Mouse (Mus musculus): ENCODE data around the gene Slc27a4. TPM values are rescaled to one million over a fixed set of nuclear protein-coding genes. Genes with fewer than 3 reads are reported as not detected.

The Slc27a4 gene
- total and polyA plus RNA-seq, 3 experiments = 4.2 to 6.7 (median 5.5) TPM

GRCm38 (mm10) chr2:29844115-29844514, 41.7 kb downstream of the Slc27a4 start:
- TF ChIP-seq POLR2AphosphoS5 (IDR thresholded peaks at IDR 0.05; ENCODE audit: insufficient replicate concordance, low read depth, low read length) (no peak), GATA1 (IDR thresholded peaks at IDR 0.05; ENCODE audit: borderline replicate concordance, low read length) (no peak), GATA2 (IDR thresholded peaks at IDR 0.05; ENCODE audit: borderline replicate concordance, low read depth, low read length) (no peak), TAL1 (conservative IDR thresholded peaks at IDR 0.05; ENCODE audit: low read depth, low read length) (no peak), CTCF (IDR thresholded peaks at IDR 0.05; ENCODE audit: low read depth, low read length) (no peak)
- H3K36me3 ChIP-seq (replicated peaks) = peaks cover 96% of the 10 kb centered on the region

DNA sequence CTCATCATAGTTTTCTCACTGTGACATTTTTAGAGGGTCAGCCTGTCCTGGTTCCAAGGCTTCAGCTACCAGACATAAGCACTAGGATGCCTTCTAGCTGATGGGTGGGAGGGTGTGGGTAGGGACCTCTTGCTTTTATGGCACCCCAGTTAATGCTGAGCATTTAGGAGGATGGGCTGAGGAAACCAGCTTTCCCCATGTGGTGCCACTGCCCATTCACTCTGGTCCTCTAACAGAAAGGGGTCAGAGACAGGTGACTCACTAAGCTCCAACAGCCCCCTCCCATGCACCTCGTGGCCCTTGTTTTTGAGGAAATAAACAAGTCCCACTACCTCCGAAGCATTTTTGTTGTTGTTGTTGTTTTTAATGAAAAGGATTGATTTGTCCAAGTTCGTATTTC, 42.2 kb downstream of the Slc27a4 start:
- H3K27me3 ChIP-seq (ENCODE audit: insufficient read depth, low read length) = no peaks in the 10 kb centered on the region
- H3K36me3 ChIP-seq (replicated peaks) = peaks cover 92% of the 10 kb centered on the region
- peaks cover 2% of the 10 kb centered on the region; the same call in 1 of the 2 replicates for H3K9me3 ChIP-seq (replicated peaks)
- no peak overlapping the region for H3K4me3 ChIP-seq (ENCODE audit: low read depth, low read length)
- peaks cover 2% of the 10 kb centered on the region for H3K4me1 ChIP-seq (ENCODE audit: insufficient read depth, low read depth, low read length)
- TF ChIP-seq GATA1 (IDR thresholded peaks at IDR 0.05; ENCODE audit: borderline replicate concordance, low read length) = no peak
- no peak for TF ChIP-seq TAL1 (conservative IDR thresholded peaks at IDR 0.05; ENCODE audit: low read depth, low read length)
- no peak for TF ChIP-seq CTCF (IDR thresholded peaks at IDR 0.05; ENCODE audit: low read depth, low read length)
- TF ChIP-seq POLR2AphosphoS5 (IDR thresholded peaks at IDR 0.05; ENCODE audit: insufficient replicate concordance, low read depth, low read length) = no peak
- no peak for TF ChIP-seq GATA2 (IDR thresholded peaks at IDR 0.05; ENCODE audit: borderline replicate concordance, low read depth, low read length)
- ATAC-seq (ENCODE audit: extremely low read depth, insufficient number of reproducible peaks, low FRiP score, poor library complexity, severe bottlenecking) (no peak), DNase-seq (ENCODE audit: low spot score) (no peak)

More at GRCm38 (mm10) chr2:29844115-29844514, 41.7 kb downstream of the Slc27a4 start:
- peaks cover 2% of the 10 kb centered on the region; the same call in 1 of the 2 replicates for H3K9me3 ChIP-seq (replicated peaks)
- no peak for ATAC-seq (ENCODE audit: extremely low read depth, insufficient number of reproducible peaks, low FRiP score, poor library complexity, severe bottlenecking)
- no peaks in the 10 kb centered on the region for H3K27me3 ChIP-seq (ENCODE audit: insufficient read depth, low read length)
- H3K4me3 ChIP-seq (ENCODE audit: low read depth, low read length) = no peak overlapping the region
- 0 out of 2 replicates have a peak, but pooled peaks cover 2% of the 10 kb centered on the region for H3K4me1 ChIP-seq (ENCODE audit: insufficient read depth, low read depth, low read length)
- DNase-seq (ENCODE audit: low spot score) = no peak

DNA sequence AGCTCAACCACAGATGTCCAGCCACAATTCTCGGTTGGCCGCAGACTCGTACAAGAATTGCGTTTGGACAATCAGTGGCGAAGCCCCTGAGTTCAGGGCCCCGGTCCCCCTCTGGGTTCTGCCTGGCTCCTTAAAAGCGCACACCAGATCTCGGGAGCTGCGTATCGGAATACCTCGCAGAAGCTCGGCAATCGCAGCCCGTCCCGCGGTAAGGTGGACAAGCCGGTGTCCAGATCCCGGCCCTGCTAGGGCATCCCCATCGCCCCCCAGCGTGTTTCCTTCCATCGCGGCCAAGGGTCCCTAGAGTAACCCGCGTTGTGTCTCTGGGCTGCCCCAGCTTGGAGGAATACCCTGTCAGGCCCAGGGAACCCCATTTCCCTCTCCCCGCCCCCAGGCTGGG, 43.2 kb downstream of the Slc27a4 start:
- H3K36me3 ChIP-seq (replicated peaks) = peaks cover 82% of the 10 kb centered on the region
- peaks cover 6% of the 10 kb centered on the region for H3K4me1 ChIP-seq (ENCODE audit: insufficient read depth, low read depth, low read length)
- TF ChIP-seq TAL1 (conservative IDR thresholded peaks at IDR 0.05; ENCODE audit: low read depth, low read length) (no peak), POLR2AphosphoS5 (IDR thresholded peaks at IDR 0.05; ENCODE audit: insufficient replicate concordance, low read depth, low read length) (no peak), GATA2 (IDR thresholded peaks at IDR 0.05; ENCODE audit: borderline replicate concordance, low read depth, low read length) (no peak), GATA1 (IDR thresholded peaks at IDR 0.05; ENCODE audit: borderline replicate concordance, low read length) (no peak), CTCF (IDR thresholded peaks at IDR 0.05; ENCODE audit: low read depth, low read length) (no peak)

GRCm38 (mm10) chr2:29846061-29846853, 43.8 kb downstream of the Slc27a4 start:
- DNase-seq (ENCODE audit: low spot score) = no peak
- Histone ChIP-seq H3K36me3 (replicated peaks) (peaks cover 76% of the 10 kb centered on the region), H3K27me3 (ENCODE audit: insufficient read depth, low read length) (no peaks in the 10 kb centered on the region), H3K9me3 (replicated peaks) (peaks cover 2% of the 10 kb centered on the region; the same call in 1 of the 2 replicates), H3K4me3 (ENCODE audit: low read depth, low read length) (no peak overlapping the region), H3K4me1 (ENCODE audit: insufficient read depth, low read depth, low read length) (peaks cover 6% of the 10 kb centered on the region)
- TF ChIP-seq TAL1 (conservative IDR thresholded peaks at IDR 0.05; ENCODE audit: low read depth, low read length) (no peak), POLR2AphosphoS5 (IDR thresholded peaks at IDR 0.05; ENCODE audit: insufficient replicate concordance, low read depth, low read length) (no peak), GATA2 (IDR thresholded peaks at IDR 0.05; ENCODE audit: borderline replicate concordance, low read depth, low read length) (no peak), CTCF (IDR thresholded peaks at IDR 0.05; ENCODE audit: low read depth, low read length) (no peak), GATA1 (IDR thresholded peaks at IDR 0.05; ENCODE audit: borderline replicate concordance, low read length) (no peak)
- no peak for ATAC-seq (ENCODE audit: extremely low read depth, insufficient number of reproducible peaks, low FRiP score, poor library complexity, severe bottlenecking)

More for the DNA sequence above, 43.2 kb downstream of the Slc27a4 start:
- ATAC-seq (ENCODE audit: extremely low read depth, insufficient number of reproducible peaks, low FRiP score, poor library complexity, severe bottlenecking) (no peak), DNase-seq (ENCODE audit: low spot score) (no peak)
- H3K4me3 ChIP-seq (ENCODE audit: low read depth, low read length) = no peak overlapping the region
- no peaks in the 10 kb centered on the region for H3K27me3 ChIP-seq (ENCODE audit: insufficient read depth, low read length)
- H3K9me3 ChIP-seq (replicated peaks) = peaks cover 2% of the 10 kb centered on the region; the same call in 1 of the 2 replicates

DNA sequence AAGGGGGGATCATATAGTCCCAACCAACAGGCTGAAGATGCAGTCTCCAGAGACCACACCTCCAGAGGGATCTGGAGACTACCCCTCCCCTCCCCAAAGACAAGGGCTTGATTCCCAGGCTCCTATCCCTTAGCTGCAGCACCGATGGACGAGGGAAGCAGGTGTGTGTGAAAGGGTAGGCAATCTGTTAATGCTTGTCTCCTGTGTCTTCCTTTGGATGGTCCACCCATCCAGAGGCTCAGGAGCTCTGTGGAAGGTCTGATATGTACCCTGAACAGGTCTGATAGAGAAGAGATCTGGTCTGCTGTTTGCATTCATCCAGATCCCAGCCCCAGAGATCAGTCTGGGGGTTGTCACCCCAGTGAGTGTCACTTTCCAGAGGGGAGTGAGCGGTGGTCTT, 44.5 kb downstream of the Slc27a4 start:
- TF ChIP-seq GATA1 (IDR thresholded peaks at IDR 0.05; ENCODE audit: borderline replicate concordance, low read length) (no peak), TAL1 (conservative IDR thresholded peaks at IDR 0.05; ENCODE audit: low read depth, low read length) (no peak), CTCF (IDR thresholded peaks at IDR 0.05; ENCODE audit: low read depth, low read length) (no peak), GATA2 (IDR thresholded peaks at IDR 0.05; ENCODE audit: borderline replicate concordance, low read depth, low read length) (no peak), POLR2AphosphoS5 (IDR thresholded peaks at IDR 0.05; ENCODE audit: insufficient replicate concordance, low read depth, low read length) (no peak)

GRCm38 (mm10) chr2:29849041-29849440, 46.6 kb downstream of the Slc27a4 start:
- ATAC-seq (ENCODE audit: extremely low read depth, insufficient number of reproducible peaks, low FRiP score, poor library complexity, severe bottlenecking) (no peak), DNase-seq (ENCODE audit: low spot score) (no peak)
- peaks cover 2% of the 10 kb centered on the region; the same call in 1 of the 2 replicates for H3K9me3 ChIP-seq (replicated peaks)
- TF ChIP-seq TAL1 (conservative IDR thresholded peaks at IDR 0.05; ENCODE audit: low read depth, low read length) (no peak), POLR2AphosphoS5 (IDR thresholded peaks at IDR 0.05; ENCODE audit: insufficient replicate concordance, low read depth, low read length) (no peak), GATA2 (IDR thresholded peaks at IDR 0.05; ENCODE audit: borderline replicate concordance, low read depth, low read length) (no peak), CTCF (IDR thresholded peaks at IDR 0.05; ENCODE audit: low read depth, low read length) (no peak), GATA1 (IDR thresholded peaks at IDR 0.05; ENCODE audit: borderline replicate concordance, low read length) (no peak)
- H3K4me3 ChIP-seq (ENCODE audit: low read depth, low read length) = no peak overlapping the region
- H3K27me3 ChIP-seq (ENCODE audit: insufficient read depth, low read length) = peaks cover 12% of the 10 kb centered on the region
- H3K36me3 ChIP-seq (replicated peaks) = peaks cover 48% of the 10 kb centered on the region
- peaks cover 6% of the 10 kb centered on the region for H3K4me1 ChIP-seq (ENCODE audit: insufficient read depth, low read depth, low read length)

More for the DNA sequence above, 44.5 kb downstream of the Slc27a4 start:
- DNase-seq (ENCODE audit: low spot score) (no peak), ATAC-seq (ENCODE audit: extremely low read depth, insufficient number of reproducible peaks, low FRiP score, poor library complexity, severe bottlenecking) (no peak)
- H3K9me3 ChIP-seq (replicated peaks) = peaks cover 2% of the 10 kb centered on the region; the same call in 1 of the 2 replicates
- peaks cover 69% of the 10 kb centered on the region for H3K36me3 ChIP-seq (replicated peaks)
- peaks cover 1% of the 10 kb centered on the region for H3K27me3 ChIP-seq (ENCODE audit: insufficient read depth, low read length)
- H3K4me1 ChIP-seq (ENCODE audit: insufficient read depth, low read depth, low read length) = peaks cover 6% of the 10 kb centered on the region
- no peak overlapping the region for H3K4me3 ChIP-seq (ENCODE audit: low read depth, low read length)
